Mouse (Mus musculus) forebrain, embryonic 15.5 days (tissue): ENCODE results near the gene Sfrp5. TPM values are rescaled to one million over a fixed set of nuclear protein-coding genes. Genes with fewer than 3 reads are reported as not detected.

ENCODE experiments used
- ATAC-seq: fragments of 200-750 bp; cut with Nextera tagmentation; replicated peaks from 2 replicates; pipeline ENCODE4 v1.8.0; 2017; ENCODE audit warnings: mild to moderate bottlenecking, moderate TSS enrichment, moderate library complexity
- H3K27ac ChIP-seq: fragments of 300-500 bp; sonication (generic); replicated peaks from 2 replicates; pipeline ENCODE4 v1.5.1; 2015; ENCODE audit warnings: mild to moderate bottlenecking, inconsistent platforms
- H3K27me3 ChIP-seq: fragments of 300-500 bp; sonication (generic); 2 replicates; pipeline ENCODE4 v1.6.1; 2015; ENCODE audit warnings: inconsistent platforms
- H3K36me3 ChIP-seq: fragments of 300-500 bp; sonication (generic); 2 replicates; pipeline ENCODE4 v1.6.1; 2015; ENCODE audit warnings: mild to moderate bottlenecking, inconsistent platforms
- H3K4me1 ChIP-seq: fragments of 300-500 bp; sonication (generic); 2 replicates; pipeline ENCODE4 v1.6.1; 2015; ENCODE audit warnings: inconsistent platforms
- H3K4me2 ChIP-seq: fragments of 300-500 bp; sonication (generic); replicated peaks from 2 replicates; pipeline ENCODE4 v1.6.1; 2015; ENCODE audit warnings: mild to moderate bottlenecking, inconsistent platforms
- H3K4me3 ChIP-seq: fragments of 300-500 bp; sonication (generic); 2 replicates; pipeline ENCODE4 v1.5.1; 2015; ENCODE audit warnings: mild to moderate bottlenecking, inconsistent platforms
- H3K9ac ChIP-seq: fragments of 300-500 bp; sonication (generic); replicated peaks from 2 replicates; pipeline ENCODE4 v1.6.1; 2015; ENCODE audit warnings: mild to moderate bottlenecking, inconsistent platforms
- H3K9me3 ChIP-seq: fragments of 300-500 bp; sonication (generic); 2 replicates; pipeline ENCODE4 v1.6.1; 2016; ENCODE audit warnings: inconsistent platforms
- WGBS: fragments of 180-500 bp; shearing (Covaris S2); methylation state at CpG from one replicate; pipeline ENCODE4 v1.1.7; 2015; ENCODE audit warnings: mixed read lengths; 5-methylcytosine and 5-hydroxymethylcytosine counted together
- polyA plus RNA-seq: library from polyadenylated mRNA; unstranded; fragments of >200 nt; fragmentation: Nextera tagmentation; extraction: Ambion mirVana; gene quantifications from 2 replicates; pipeline ENCODE4 v1.2.1, GENCODE M21; 2015

Sfrp5 gene
- polyA plus RNA-seq, 1 experiment from 2014 or later, result 0.78 TPM

DNA sequence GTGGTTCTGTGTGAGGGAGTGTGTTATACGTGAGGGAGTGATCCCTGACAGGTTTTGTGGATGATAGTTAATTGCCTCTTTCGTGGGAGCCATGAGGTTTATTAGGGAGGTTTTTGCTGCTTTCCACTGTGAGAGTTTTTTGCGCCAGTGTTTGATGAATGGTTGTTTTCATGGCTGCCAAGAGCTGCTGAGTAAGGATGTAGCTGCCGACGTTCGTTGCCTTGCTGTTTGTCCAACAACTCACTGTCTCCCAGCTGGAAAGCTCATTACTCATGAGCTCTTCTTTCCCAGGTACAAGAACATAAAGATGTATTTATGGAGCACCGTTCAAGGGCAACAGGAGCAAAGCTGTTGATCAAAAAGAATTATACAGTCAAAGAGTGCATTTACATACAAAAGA is 37.9 kb downstream of the Sfrp5 start:
- H3K9me3 ChIP-seq, result no peaks in the 10 kb centered on the region
- peak overlapping the region; percentile 31; the same call in 1 of the 2 replicates for H3K27ac ChIP-seq
- no peak for ATAC-seq
- H3K4me2 ChIP-seq, result no peak overlapping the region
- no peak overlapping the region for H3K4me3 ChIP-seq
- peaks cover 7% of the 10 kb centered on the region; the same call in 1 of the 2 replicates for H3K4me1 ChIP-seq
- peaks cover 4% of the 10 kb centered on the region; the same call in 1 of the 2 replicates for H3K27me3 ChIP-seq
- H3K9ac ChIP-seq, result no peak overlapping the region
- WGBS, result 20% methylated on average over 7 of the region's 7 CpGs
- no peaks in the 10 kb centered on the region for H3K36me3 ChIP-seq

DNA sequence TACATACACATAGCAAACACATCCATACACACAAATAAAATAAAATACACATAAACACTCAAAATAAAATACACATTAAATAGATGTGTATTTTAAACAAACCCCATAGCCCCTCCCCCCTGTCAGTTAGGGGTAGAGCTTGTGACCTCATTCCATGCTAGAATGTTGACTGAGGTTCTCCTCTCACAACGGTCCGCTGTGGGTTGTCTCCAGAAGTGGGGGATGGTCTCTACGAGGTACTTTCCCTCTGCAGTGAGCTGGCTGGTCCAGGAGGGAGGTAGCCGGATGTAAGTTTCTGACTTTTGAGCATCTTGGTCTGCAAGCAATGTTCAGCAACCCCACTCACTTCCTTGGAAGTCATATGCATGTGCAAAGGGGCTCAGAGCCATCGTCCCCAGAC is 38.3 kb downstream of the Sfrp5 start, which contains the start of gene Zfyve27:
Gene Zfyve27 (plus strand): TSS at position 188 of the 400 bp plus-strand sequence.
- no peak for ATAC-seq
- 64% methylated on average over 5 of the region's 5 CpGs for WGBS
- H3K9me3 ChIP-seq, result no peaks in the 10 kb centered on the region
- H3K27me3 ChIP-seq, result no peaks in the 10 kb centered on the region
- H3K4me1 ChIP-seq, result peaks cover 7% of the 10 kb centered on the region; the same call in 1 of the 2 replicates
- H3K36me3 ChIP-seq, result no peaks in the 10 kb centered on the region
- H3K9ac ChIP-seq, result no peak within 1 kb of the TSS
- H3K4me2 ChIP-seq, result no peak within 1 kb of the TSS
- H3K27ac ChIP-seq, result peak within 1 kb of the TSS; percentile 31; the same call in 1 of the 2 replicates
- no peak within 1 kb of the TSS for H3K4me3 ChIP-seq

DNA sequence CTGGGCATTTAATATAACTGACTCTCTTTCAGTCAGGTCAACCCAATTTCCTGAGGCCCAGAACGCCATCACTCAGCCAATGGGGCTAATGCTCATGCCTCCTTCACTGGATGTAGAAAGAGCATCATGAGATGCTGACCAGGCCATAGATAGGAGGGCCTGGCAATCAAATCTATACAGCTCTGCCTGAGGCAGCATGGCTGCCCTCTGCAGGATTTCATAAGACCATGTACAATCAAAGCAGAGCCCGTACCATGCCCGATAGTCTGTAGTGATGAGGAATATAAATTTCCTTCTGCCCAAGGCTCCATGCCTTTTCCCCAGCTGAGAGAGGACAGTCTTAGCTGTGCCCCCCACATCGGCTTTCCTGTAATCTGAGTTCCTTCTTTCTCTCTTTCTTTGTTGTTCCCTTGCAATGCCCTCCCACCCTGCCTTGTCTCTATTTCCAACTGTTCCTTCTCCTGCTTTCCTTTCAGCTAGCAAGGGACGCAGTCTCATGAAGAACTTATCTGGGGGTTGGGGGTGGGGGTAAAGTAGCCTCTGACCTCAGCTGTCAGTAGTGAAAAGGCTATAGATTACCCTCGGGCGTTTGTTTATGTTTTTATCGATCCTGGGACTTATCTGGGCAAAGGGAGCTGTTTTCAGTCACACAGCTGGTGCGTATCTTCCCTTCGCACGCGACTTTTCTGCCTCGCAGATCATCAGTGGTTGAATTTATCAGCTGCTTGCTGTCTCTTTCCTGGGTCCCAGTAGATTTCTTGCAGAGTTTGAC is 43.6 kb downstream of the Sfrp5 start:
- Histone ChIP-seq H3K4me3 (no peak overlapping the region), H3K27ac (no peak overlapping the region), H3K27me3 (no peaks in the 10 kb centered on the region), H3K9me3 (no peaks in the 10 kb centered on the region), H3K36me3 (no peaks in the 10 kb centered on the region), H3K4me2 (no peak overlapping the region), H3K4me1 (no peaks in the 10 kb centered on the region), H3K9ac (no peak overlapping the region)
- WGBS, result 70% methylated on average over 13 of the region's 13 CpGs
- ATAC-seq, result no peak

DNA sequence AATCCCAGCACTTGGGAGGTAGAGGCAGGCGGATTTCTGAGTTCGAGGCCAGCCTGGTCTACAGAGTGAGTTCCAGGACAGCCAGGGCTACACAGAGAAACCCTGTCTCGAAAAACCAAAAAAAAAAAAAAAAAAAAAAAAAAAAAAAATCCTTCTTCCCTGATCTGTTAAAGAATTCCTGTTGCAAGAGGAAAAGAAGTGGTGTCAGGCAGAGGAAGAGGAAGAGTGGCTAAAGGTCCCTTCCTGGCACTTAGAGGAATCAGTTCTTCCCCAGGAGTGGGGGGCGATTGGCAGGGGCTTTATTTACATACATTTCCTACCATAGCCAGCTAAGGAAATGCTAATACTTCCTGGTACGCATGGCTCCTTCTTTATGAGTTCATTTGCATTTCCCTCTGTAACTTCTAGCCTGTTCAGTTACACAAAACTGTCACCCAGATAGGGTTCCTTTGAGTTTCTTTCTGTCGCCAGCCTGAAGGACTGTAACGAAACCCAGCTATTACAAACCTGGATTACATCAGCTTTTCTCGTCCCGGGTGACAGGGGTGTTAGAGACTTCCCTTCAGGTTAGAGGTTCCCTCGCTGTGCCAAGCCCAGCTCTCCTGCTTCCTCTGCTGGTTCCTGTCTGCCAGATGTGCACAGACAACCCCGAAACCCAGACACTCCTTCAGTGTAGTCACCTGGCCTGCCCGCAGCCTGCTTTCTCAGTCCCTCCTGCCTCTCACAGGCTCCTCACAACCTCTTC is 44.4 kb downstream of the Sfrp5 start:
- no peaks in the 10 kb centered on the region for H3K4me1 ChIP-seq
- H3K27me3 ChIP-seq, result no peaks in the 10 kb centered on the region
- ATAC-seq, result no peak
- no peak overlapping the region for H3K4me3 ChIP-seq
- no peaks in the 10 kb centered on the region for H3K36me3 ChIP-seq
- H3K9me3 ChIP-seq, result no peaks in the 10 kb centered on the region
- no peak overlapping the region for H3K9ac ChIP-seq
- H3K4me2 ChIP-seq, result no peak overlapping the region
- 69% methylated on average over 12 of the region's 12 CpGs for WGBS
- H3K27ac ChIP-seq, result no peak overlapping the region

DNA sequence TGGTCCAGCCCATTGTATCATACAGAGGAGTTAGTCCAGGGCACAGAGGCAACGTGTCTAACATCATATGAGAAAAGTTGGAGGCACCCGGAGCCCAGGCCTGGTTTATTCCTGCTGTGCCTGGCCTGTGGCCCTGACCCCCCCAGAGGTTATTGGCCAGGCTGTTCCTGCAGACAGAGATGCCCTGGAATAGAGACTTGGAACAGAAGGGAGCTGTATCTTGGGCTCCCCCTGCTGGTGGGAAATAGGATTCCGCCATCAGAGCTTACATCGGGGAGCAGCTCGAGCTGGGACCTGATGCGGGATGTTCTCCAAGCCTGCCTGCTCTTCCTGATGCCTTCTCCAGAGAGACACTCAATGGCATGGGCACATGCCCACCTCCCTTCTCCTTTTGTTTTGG is 50.1 kb downstream of the Sfrp5 start:
- Histone ChIP-seq H3K9ac (no peak overlapping the region), H3K4me3 (no peak overlapping the region), H3K27me3 (peaks cover 9% of the 10 kb centered on the region), H3K4me2 (no peak overlapping the region), H3K9me3 (no peaks in the 10 kb centered on the region), H3K36me3 (no peaks in the 10 kb centered on the region), H3K27ac (no peak overlapping the region), H3K4me1 (peaks cover 13% of the 10 kb centered on the region)
- 0 out of 2 replicates have a peak, but pooled peaks have one; percentile 17 for ATAC-seq
- 2% methylated on average over 6 of the region's 6 CpGs for WGBS

- no peak overlapping the region for H3K27ac ChIP-seq
- no peak for ATAC-seq
- H3K4me1 ChIP-seq, result peaks cover 13% of the 10 kb centered on the region
- H3K27me3 ChIP-seq, result peaks cover 9% of the 10 kb centered on the region
- peak overlapping the region; percentile 55 for H3K9ac ChIP-seq
- H3K4me2 ChIP-seq, result peak overlapping the region; percentile 69
- H3K9me3 ChIP-seq, result no peaks in the 10 kb centered on the region
- H3K4me3 ChIP-seq, result peak overlapping the region; percentile 54
- WGBS, result 30% methylated on average over 7 of the region's 7 CpGs
- no peaks in the 10 kb centered on the region for H3K36me3 ChIP-seq
These were observed 53.5 kb downstream of the Sfrp5 start for GRCm38 (mm10) chr19:42148569-42148860.

Other genes with a start within 250 kb of the Sfrp5 start
- 34.8 and 36.4 TPM in 2 replicates for gene Mms19, start 221.1 kb downstream of the Sfrp5 start, polyA plus RNA-seq
- gene Ubtd1, start 220.5 kb downstream of the Sfrp5 start, polyA plus RNA-seq, result 8.7 and 9.9 TPM in 2 replicates
- gene Ankrd2, start 166.3 kb downstream of the Sfrp5 start, polyA plus RNA-seq, result 0.36 and 0.51 TPM in 2 replicates
- 0.96 and 1.2 TPM in 2 replicates for gene Hoga1, start 156.6 kb downstream of the Sfrp5 start, polyA plus RNA-seq
- gene 4933411K16Rik, start 150.0 kb downstream of the Sfrp5 start, polyA plus RNA-seq, result not detected in 2 replicates
- 163 and 169 TPM in 2 replicates for gene Morn4, start 115.9 kb downstream of the Sfrp5 start, polyA plus RNA-seq
- gene Pi4k2a, start 111.8 kb downstream of the Sfrp5 start, polyA plus RNA-seq, result 29.4 and 33.6 TPM in 2 replicates
- 7.2 and 8.1 TPM in 2 replicates for gene Avpi1, start 73.2 kb downstream of the Sfrp5 start, polyA plus RNA-seq
- gene Marveld1, start 54.9 kb downstream of the Sfrp5 start, polyA plus RNA-seq, result 1.7 and 2.6 TPM in 2 replicates
- gene Zfyve27, start 38.3 kb downstream of the Sfrp5 start, polyA plus RNA-seq, result 64.1 and 64.8 TPM in 2 replicates
- gene Golga7b, start 45.3 kb upstream of the Sfrp5 start, polyA plus RNA-seq, result 28.6 and 31.5 TPM in 2 replicates
- 20.4 TPM in 2 replicates for gene Crtac1, start 229.5 kb upstream of the Sfrp5 start, polyA plus RNA-seq